Mouse (Mus musculus): ENCODE data around the gene Ube3a.
A peak's percentile ranks its signal among the peaks of the same experiment; 100 is the strongest.

DNA sequence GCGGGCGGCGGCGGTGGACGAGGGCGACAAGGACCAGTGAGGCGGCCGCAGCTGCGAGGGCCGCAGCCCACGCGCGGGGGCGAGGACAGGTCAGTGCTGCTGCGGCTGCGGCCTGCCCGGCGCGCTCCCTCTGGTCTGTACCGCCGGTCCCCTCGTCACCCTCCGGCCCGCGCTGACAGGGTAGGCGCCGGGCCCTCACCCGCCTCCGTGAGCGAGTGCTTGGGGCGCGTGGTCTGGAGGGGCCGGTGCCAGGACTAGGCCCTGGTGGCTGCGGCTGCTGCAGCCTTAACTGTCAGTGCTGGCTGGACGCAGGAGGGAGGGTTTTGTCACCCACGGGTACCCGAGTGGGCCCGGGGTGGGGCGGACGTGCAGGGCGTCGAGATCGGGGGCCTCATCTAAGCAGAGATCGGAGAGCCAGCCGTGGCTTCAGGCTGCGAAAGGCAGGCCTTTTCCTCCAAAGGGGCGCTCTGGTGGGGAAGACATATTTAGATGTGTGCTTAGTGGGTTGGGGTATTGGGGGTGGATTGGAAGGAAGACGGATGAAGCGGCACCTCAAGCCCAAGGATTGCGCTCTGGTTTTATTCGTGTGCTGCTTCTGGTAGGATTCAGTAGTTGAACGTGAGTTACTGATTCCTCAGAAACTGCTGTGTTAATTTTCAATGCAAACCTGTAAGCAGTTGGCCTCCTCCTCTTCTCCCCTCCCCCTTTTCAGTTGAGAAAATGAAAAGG is 797 bp downstream of the Ube3a start:
- TF ChIP-seq POLR2AphosphoS2 (IDR thresholded peaks at IDR 0.05; ENCODE audit: insufficient read length, low read depth) (no peak), POLR2A (IDR thresholded peaks at IDR 0.05; ENCODE audit: insufficient read length, low read depth) (no peak), MYOD1 (IDR thresholded peaks at IDR 0.05; ENCODE audit: control insufficient read depth in 1 of 3, insufficient read length in 2 of 3, low read depth in 2 of 3) (peak in 1 of 3 experiments; percentile 37), MAX (IDR thresholded peaks at IDR 0.05; ENCODE audit: low read depth) (no peak), E2F4 (IDR thresholded peaks at IDR 0.05; ENCODE audit: insufficient read depth) (no peak), TCF12 (IDR thresholded peaks at IDR 0.05; ENCODE audit: insufficient read depth, poor library complexity, severe bottlenecking) (no peak), MYOG (IDR thresholded peaks at IDR 0.05; ENCODE audit: control insufficient read depth in 1 of 3, insufficient read depth in 1 of 3, insufficient read length in 2 of 3, low read depth in 2 of 3) (no peak), USF1 (IDR thresholded peaks at IDR 0.05; ENCODE audit: low read depth) (no peak), TCF3 (IDR thresholded peaks at IDR 0.05; ENCODE audit: insufficient read length, low read depth) (no peak)

Data from myocyte (in vitro differentiated cells).